Mouse (Mus musculus) forebrain, embryonic 11.5 days (tissue): ENCODE measurements around the gene Coro1b. TPM values are rescaled to one million over a fixed set of nuclear protein-coding genes. Genes with fewer than 3 reads are reported as not detected.
"Not testable (repeated sequence)": the region's sequence is repeated elsewhere in the genome, so short reads cannot be mapped to it uniquely, and the experiment has no call there.

Experiments used
- ATAC-seq: fragments of 200-750 bp; cut with Nextera tagmentation; replicated peaks from 2 replicates; pipeline ENCODE4 v1.8.0; 2017; ENCODE audit warnings: moderate TSS enrichment; ENCODE audit not compliant: low FRiP score
- DNase-seq: peaks from one replicate; pipeline ENCODE4 v3.0.0-alpha.2; 2017; ENCODE audit warnings: low spot score
- H3K27ac ChIP-seq: fragments of 300-500 bp; sonication (generic); 2 replicates; pipeline ENCODE4 v1.5.1; 2014; ENCODE audit warnings: low read depth, low read length
- H3K27me3 ChIP-seq: fragments of 300-500 bp; sonication (generic); 2 replicates; pipeline ENCODE4 v1.6.1; 2014; ENCODE audit warnings: mild to moderate bottlenecking, low read length, mixed read lengths; ENCODE audit not compliant: control insufficient read depth, insufficient read depth
- H3K36me3 ChIP-seq: fragments of 300-500 bp; sonication (generic); 2 replicates; pipeline ENCODE4 v1.6.1; 2014; ENCODE audit warnings: mild to moderate bottlenecking, low read length, moderate library complexity, mixed read lengths; ENCODE audit not compliant: control insufficient read depth, insufficient read depth
- H3K4me1 ChIP-seq: fragments of 300-500 bp; sonication (generic); replicated peaks from 2 replicates; pipeline ENCODE4 v1.6.1; 2014; ENCODE audit warnings: low read length, mixed read lengths; ENCODE audit not compliant: control insufficient read depth, insufficient read depth
- H3K4me2 ChIP-seq: fragments of 300-500 bp; sonication (generic); 2 replicates; pipeline ENCODE4 v1.6.1; 2014; ENCODE audit warnings: low read depth, mild to moderate bottlenecking, low read length, moderate library complexity, mixed read lengths; ENCODE audit not compliant: severe bottlenecking
- H3K4me3 ChIP-seq: fragments of 300-500 bp; sonication (generic); 2 replicates; pipeline ENCODE4 v1.5.1; 2014; ENCODE audit warnings: low read depth, low read length
- H3K9ac ChIP-seq: fragments of 300-500 bp; sonication (generic); 2 replicates; pipeline ENCODE4 v1.6.1; 2014; ENCODE audit warnings: low read length
- H3K9me3 ChIP-seq: fragments of 300-500 bp; sonication (generic); 2 replicates; pipeline ENCODE4 v1.6.1; 2016; ENCODE audit warnings: low read length, mixed read lengths; ENCODE audit not compliant: control insufficient read depth
- WGBS: fragments of 180-500 bp; shearing (Covaris S2); extraction: QIAGEN DNeasy Blood & Tissue Kit; methylation state at CpG from one replicate; pipeline ENCODE4 v1.1.7; 2014; 5-methylcytosine and 5-hydroxymethylcytosine counted together
- polyA plus RNA-seq: library from polyadenylated mRNA; unstranded; fragments of >200 nt; fragmentation: Nextera tagmentation; extraction: Ambion mirVana; gene quantifications from 2 replicates; pipeline ENCODE4 v1.2.1, GENCODE M21; 2014

The Coro1b gene
- polyA plus RNA-seq, 1 experiment from 2014 or later, result 119 TPM

- Histone ChIP-seq H3K27me3 (no peaks in the 10 kb centered on the region), H3K4me2 (no peak overlapping the region), H3K9me3 (no peaks in the 10 kb centered on the region), H3K9ac (no peak overlapping the region), H3K36me3 (no peaks in the 10 kb centered on the region; the same call in 1 of the 2 replicates), H3K4me3 (no peak overlapping the region), H3K27ac (no peak overlapping the region), H3K4me1 (peaks cover 10% of the 10 kb centered on the region)
- DNase-seq (no peak), ATAC-seq (no peak)
- WGBS, result 83% methylated on average over 7 of the region's 7 CpGs
These were observed 25.7 kb upstream of the Coro1b start for GRCm38 (mm10) chr19:4122411-4123370.

GRCm38 (mm10) chr19:4124432-4124831, 24.0 kb upstream of the Coro1b start:
- Histone ChIP-seq H3K4me2 (no peak overlapping the region), H3K4me1 (peaks cover 10% of the 10 kb centered on the region), H3K4me3 (no peak overlapping the region), H3K9ac (no peak overlapping the region), H3K27ac (no peak overlapping the region), H3K27me3 (no peaks in the 10 kb centered on the region), H3K9me3 (no peaks in the 10 kb centered on the region), H3K36me3 (no peaks in the 10 kb centered on the region; the same call in 1 of the 2 replicates)
- DNase-seq (no peak), ATAC-seq (no peak)
- 87% methylated on average over 4 of the region's 4 CpGs for WGBS

- not testable (repeated sequence) for H3K36me3 ChIP-seq, H3K9me3 ChIP-seq, H3K27ac ChIP-seq, H3K27me3 ChIP-seq, DNase-seq
- WGBS, result 23% methylated on average over 4 of the region's 4 CpGs
- Histone ChIP-seq H3K9ac (peak overlapping the region; percentile 39; the same call in 1 of the 2 replicates), H3K4me3 (peak overlapping the region; percentile 77), H3K4me1 (peaks cover 10% of the 10 kb centered on the region), H3K4me2 (peak overlapping the region; percentile 45)
- ATAC-seq, result peak; percentile 40; the same call in 1 of the 2 replicates
These were observed 23.2 kb upstream of the Coro1b start for GRCm38 (mm10) chr19:4125268-4125667.

GRCm38 (mm10) chr19:4125741-4126696, 22.4 kb upstream of the Coro1b start, which contains the start of gene Aip:
Gene Aip (minus strand): TSS chr19:4125858.
- Histone ChIP-seq H3K27me3 (no peaks in the 10 kb centered on the region), H3K4me1 (peaks cover 9% of the 10 kb centered on the region), H3K9ac (peak within 1 kb of the TSS; percentile 71), H3K4me2 (peak within 1 kb of the TSS; percentile 73), H3K36me3 (no peaks in the 10 kb centered on the region; the same call in 1 of the 2 replicates), H3K27ac (no peak within 1 kb of the TSS), H3K9me3 (no peaks in the 10 kb centered on the region), H3K4me3 (peak within 1 kb of the TSS; percentile 77)
- ATAC-seq (peak; percentile 93), DNase-seq (peak; percentile 99)
- 1% methylated on average over 64 of the region's 64 CpGs for WGBS

GRCm38 (mm10) chr19:4126759-4127495, 21.5 kb upstream of the Coro1b start:
- 70% methylated on average over 7 of the region's 7 CpGs for WGBS
- H3K27ac ChIP-seq, result no peak overlapping the region
- peaks cover 9% of the 10 kb centered on the region for H3K4me1 ChIP-seq
- H3K9me3 ChIP-seq, result no peaks in the 10 kb centered on the region
- peak overlapping the region; percentile 73 for H3K4me2 ChIP-seq
- H3K9ac ChIP-seq, result peak overlapping the region; percentile 71
- H3K4me3 ChIP-seq, result peak overlapping the region; percentile 77
- no peak for ATAC-seq
- H3K27me3 ChIP-seq, result no peaks in the 10 kb centered on the region
- DNase-seq, result no peak
- no peaks in the 10 kb centered on the region; the same call in 1 of the 2 replicates for H3K36me3 ChIP-seq

GRCm38 (mm10) chr19:4129462-4129861, 19.0 kb upstream of the Coro1b start:
- Histone ChIP-seq H3K27ac (no peak overlapping the region), H3K9ac (no peak overlapping the region), H3K36me3 (peaks cover 3% of the 10 kb centered on the region; the same call in 1 of the 2 replicates), H3K9me3 (no peaks in the 10 kb centered on the region), H3K4me3 (no peak overlapping the region), H3K4me2 (no peak overlapping the region), H3K27me3 (no peaks in the 10 kb centered on the region), H3K4me1 (peaks cover 9% of the 10 kb centered on the region)
- DNase-seq, result no peak
- no peak for ATAC-seq
- 94% methylated on average over 7 of the region's 7 CpGs for WGBS

GRCm38 (mm10) chr19:4130106-4130505, 18.3 kb upstream of the Coro1b start:
- Histone ChIP-seq H3K4me3 (no peak overlapping the region), H3K27ac (no peak overlapping the region), H3K36me3 (peaks cover 3% of the 10 kb centered on the region; the same call in 1 of the 2 replicates), H3K4me1 (peaks cover 8% of the 10 kb centered on the region), H3K9ac (no peak overlapping the region), H3K9me3 (no peaks in the 10 kb centered on the region), H3K4me2 (no peak overlapping the region), H3K27me3 (no peaks in the 10 kb centered on the region)
- DNase-seq (no peak), ATAC-seq (no peak)
- WGBS, result 87% methylated on average over 4 of the region's 4 CpGs
